Mouse (Mus musculus) spleen, adult 2 months (tissue): ENCODE measurements around the gene Hinfp.

Source experiments
- CTCF ChIP-seq: fragments of 200-500 bp; IDR thresholded peaks from 2 replicates; pipeline ENCODE4 v1.5.1; 2011; ENCODE audit warnings: mild to moderate bottlenecking, inconsistent platforms; ENCODE audit not compliant: insufficient read depth, insufficient read length, insufficient replicate concordance; ENCODE audit errors: extremely low read depth
- POLR2A ChIP-seq: fragments of 200-500 bp; IDR thresholded peaks from 2 replicates; pipeline ENCODE4 v1.6.1; 2011; ENCODE audit warnings: low read depth, low read length, inconsistent platforms

DNA sequence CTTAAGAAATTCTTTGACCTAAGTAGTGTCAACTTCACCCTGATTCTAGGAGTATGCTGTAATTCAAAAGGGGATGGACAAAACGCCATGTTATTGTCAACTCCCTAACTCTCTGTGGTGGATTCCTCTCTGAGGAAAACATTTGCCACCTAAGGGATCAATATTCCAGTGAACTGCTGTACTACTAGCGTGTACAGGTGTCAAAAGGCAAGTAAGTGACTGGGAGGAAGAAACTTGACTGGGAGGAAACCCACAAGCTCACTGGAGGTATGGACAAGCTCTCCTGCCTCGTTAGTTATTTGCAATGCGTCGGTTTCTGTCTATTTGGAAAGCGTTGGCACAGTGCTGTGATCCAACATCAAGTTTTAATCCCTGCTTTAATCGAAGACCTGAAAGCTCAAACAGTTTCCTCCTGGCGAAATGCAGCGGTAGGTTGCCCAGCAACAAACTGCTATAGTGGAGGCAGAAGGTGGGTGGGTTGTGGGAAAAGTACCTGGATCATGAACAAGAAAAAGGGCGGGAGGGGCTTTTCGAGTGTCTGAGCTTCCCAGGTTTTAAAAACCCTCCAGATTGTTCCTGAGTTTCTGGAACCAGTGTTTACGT is 20.4 kb upstream of the Hinfp start, which contains the start of gene Dpagt1:
- TF ChIP-seq CTCF (no peak), POLR2A (no peak)
